Mouse (Mus musculus): ENCODE results near the gene Gm20479. TPM values are rescaled to one million over a fixed set of nuclear protein-coding genes. Genes with fewer than 3 reads are reported as not detected.

Gene Gm20479
- polyA plus RNA-seq, 1 experiment from 2014 or later, result not detected

DNA sequence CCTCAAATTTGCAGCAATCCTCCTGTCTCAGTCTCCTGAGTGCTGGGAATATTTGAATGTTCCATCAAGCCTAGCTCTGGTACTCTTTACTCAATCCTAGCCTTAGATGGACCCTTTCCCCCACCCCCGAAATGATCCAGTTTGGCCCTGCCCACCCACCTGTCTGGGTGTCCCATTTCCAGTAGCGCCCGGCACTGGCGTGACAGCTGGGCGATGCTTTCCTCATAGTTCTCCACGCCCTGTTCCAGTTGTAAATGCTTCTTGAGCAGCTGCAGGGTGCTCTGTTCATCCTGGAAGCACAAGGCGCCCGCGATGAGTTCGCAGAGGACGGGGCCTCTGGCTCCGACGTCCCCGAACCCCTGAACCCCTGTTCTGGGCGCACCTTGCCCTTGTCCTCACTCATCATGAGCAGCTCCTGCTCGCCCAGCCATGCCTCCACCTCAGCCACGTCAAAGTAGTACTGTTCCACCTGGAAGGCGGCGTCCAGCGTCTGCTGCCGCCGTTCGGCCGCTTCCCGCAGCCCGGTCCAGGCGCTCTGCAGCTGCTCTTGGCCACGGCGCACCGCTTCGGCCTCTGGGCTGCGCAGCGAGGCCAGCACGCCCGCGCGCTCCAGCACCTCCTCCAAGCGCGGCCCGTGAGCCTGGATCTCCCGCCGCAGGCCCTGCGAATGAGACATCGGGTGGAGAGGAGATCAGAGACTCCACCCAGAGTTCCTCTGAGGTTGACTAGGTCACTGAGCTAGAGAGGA is 14.7 kb upstream of the Gm20479 start:
- Histone ChIP-seq H3K4me1 (ENCODE audit: control insufficient read depth, insufficient read depth, low read length) (peaks cover 10% of the 10 kb centered on the region), H3K4me2 (ENCODE audit: low read depth, low read length) (peak overlapping the region; percentile 43), H3K27ac (ENCODE audit: low read length) (no peak overlapping the region), H3K9ac (ENCODE audit: low read depth, low read length) (0 out of 2 replicates have a peak overlapping the region, but pooled peaks have one; percentile 44), H3K9me3 (ENCODE audit: control insufficient read depth, low read length) (peaks cover 7% of the 10 kb centered on the region), H3K27me3 (replicated peaks; ENCODE audit: control insufficient read depth, insufficient read depth, low read length) (peaks cover 82% of the 10 kb centered on the region), H3K4me3 (ENCODE audit: low read length) (peak overlapping the region; percentile 31), H3K36me3 (ENCODE audit: control insufficient read depth, insufficient read depth, low read length) (no peaks in the 10 kb centered on the region)
- 7% methylated on average over 44 of the region's 44 CpGs for WGBS
- no peak for ATAC-seq

- Histone ChIP-seq H3K27me3 (replicated peaks; ENCODE audit: control insufficient read depth, insufficient read depth, low read length) (peaks cover 92% of the 10 kb centered on the region), H3K4me1 (ENCODE audit: control insufficient read depth, insufficient read depth, low read length) (peaks cover 10% of the 10 kb centered on the region), H3K4me3 (ENCODE audit: low read length) (no peak overlapping the region), H3K27ac (ENCODE audit: low read length) (no peak overlapping the region), H3K9ac (ENCODE audit: low read depth, low read length) (no peak overlapping the region), H3K9me3 (ENCODE audit: control insufficient read depth, low read length) (peaks cover 4% of the 10 kb centered on the region), H3K4me2 (ENCODE audit: low read depth, low read length) (no peak overlapping the region), H3K36me3 (ENCODE audit: control insufficient read depth, insufficient read depth, low read length) (no peaks in the 10 kb centered on the region)
- ATAC-seq, result no peak
- WGBS, result 83% methylated on average over 19 of the region's 19 CpGs
Measured at GRCm38 (mm10) chr7:27369111-27369510, 11.9 kb upstream of the Gm20479 start.

- Histone ChIP-seq H3K36me3 (ENCODE audit: control insufficient read depth, insufficient read depth, low read length) (no peaks in the 10 kb centered on the region), H3K4me2 (ENCODE audit: low read depth, low read length) (peak overlapping the region; percentile 35), H3K27ac (ENCODE audit: low read length) (no peak overlapping the region), H3K4me1 (ENCODE audit: control insufficient read depth, insufficient read depth, low read length) (peaks cover 14% of the 10 kb centered on the region), H3K9ac (ENCODE audit: low read depth, low read length) (no peak overlapping the region), H3K27me3 (replicated peaks; ENCODE audit: control insufficient read depth, insufficient read depth, low read length) (peaks cover 91% of the 10 kb centered on the region), H3K9me3 (ENCODE audit: control insufficient read depth, low read length) (peaks cover 4% of the 10 kb centered on the region), H3K4me3 (ENCODE audit: low read length) (peak overlapping the region; percentile 24)
- 0 out of 2 replicates have a peak, but pooled peaks have one; percentile 20 for ATAC-seq
- WGBS, result 14% methylated on average over 11 of the region's 11 CpGs
Measured at GRCm38 (mm10) chr7:27367976-27368375, 10.8 kb upstream of the Gm20479 start.

- 34% methylated on average over 21 of the region's 21 CpGs for WGBS
- peaks cover 79% of the 10 kb centered on the region for H3K27me3 ChIP-seq (replicated peaks; ENCODE audit: control insufficient read depth, insufficient read depth, low read length)
- peaks cover 4% of the 10 kb centered on the region for H3K9me3 ChIP-seq (ENCODE audit: control insufficient read depth, low read length)
- no peak overlapping the region for H3K4me2 ChIP-seq (ENCODE audit: low read depth, low read length)
- H3K27ac ChIP-seq (ENCODE audit: low read length), result no peak overlapping the region
- no peak for ATAC-seq
- H3K36me3 ChIP-seq (ENCODE audit: control insufficient read depth, insufficient read depth, low read length), result no peaks in the 10 kb centered on the region
- no peak overlapping the region for H3K9ac ChIP-seq (ENCODE audit: low read depth, low read length)
- no peak overlapping the region for H3K4me3 ChIP-seq (ENCODE audit: low read length)
- H3K4me1 ChIP-seq (ENCODE audit: control insufficient read depth, insufficient read depth, low read length), result peaks cover 8% of the 10 kb centered on the region
Measured at GRCm38 (mm10) chr7:27366082-27366844, 9.0 kb upstream of the Gm20479 start.

DNA sequence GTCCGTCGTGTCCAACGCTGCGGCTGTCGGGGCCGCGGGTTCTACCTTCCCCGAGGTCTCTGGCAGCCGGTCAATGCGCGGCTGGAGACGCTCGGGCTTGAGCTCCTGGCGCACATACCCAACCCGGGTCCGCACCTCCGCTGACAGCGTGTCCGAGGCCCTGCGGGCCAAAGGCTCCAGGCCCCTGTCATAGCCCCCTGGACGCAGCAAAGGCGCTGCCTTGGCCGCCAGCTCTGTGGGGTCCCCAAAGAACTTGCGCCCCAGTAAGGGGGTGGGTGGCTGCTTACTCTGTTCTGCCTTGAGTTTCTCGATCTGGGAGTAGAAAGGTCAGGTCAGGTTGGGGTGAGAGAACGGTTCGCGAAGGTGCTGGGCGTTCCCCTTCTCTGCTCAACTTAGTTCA is 7.2 kb upstream of the Gm20479 start:
- H3K27me3 ChIP-seq (replicated peaks; ENCODE audit: control insufficient read depth, insufficient read depth, low read length), result peaks cover 63% of the 10 kb centered on the region
- H3K27ac ChIP-seq (ENCODE audit: low read length), result no peak overlapping the region
- WGBS, result 5% methylated on average over 29 of the region's 29 CpGs
- H3K4me1 ChIP-seq (ENCODE audit: control insufficient read depth, insufficient read depth, low read length), result peaks cover 13% of the 10 kb centered on the region
- ATAC-seq, result no peak
- H3K4me3 ChIP-seq (ENCODE audit: low read length), result peak overlapping the region; percentile 9; the same call in 1 of the 2 replicates
- no peaks in the 10 kb centered on the region for H3K9me3 ChIP-seq (ENCODE audit: control insufficient read depth, low read length)
- no peak overlapping the region for H3K9ac ChIP-seq (ENCODE audit: low read depth, low read length)
- no peaks in the 10 kb centered on the region for H3K36me3 ChIP-seq (ENCODE audit: control insufficient read depth, insufficient read depth, low read length)
- no peak overlapping the region for H3K4me2 ChIP-seq (ENCODE audit: low read depth, low read length)

- no peak overlapping the region for H3K27ac ChIP-seq (ENCODE audit: low read length)
- H3K9me3 ChIP-seq (ENCODE audit: control insufficient read depth, low read length), result no peaks in the 10 kb centered on the region
- H3K27me3 ChIP-seq (replicated peaks; ENCODE audit: control insufficient read depth, insufficient read depth, low read length), result peaks cover 37% of the 10 kb centered on the region
- under 1% methylated on average over 44 of the region's 52 CpGs for WGBS
- H3K9ac ChIP-seq (ENCODE audit: low read depth, low read length), result peak overlapping the region; percentile 74
- H3K4me1 ChIP-seq (ENCODE audit: control insufficient read depth, insufficient read depth, low read length), result peaks cover 19% of the 10 kb centered on the region; the same call in 1 of the 2 replicates
- H3K4me3 ChIP-seq (ENCODE audit: low read length), result peak overlapping the region; percentile 55
- H3K36me3 ChIP-seq (ENCODE audit: control insufficient read depth, insufficient read depth, low read length), result no peaks in the 10 kb centered on the region
- peak; percentile 94 for ATAC-seq
- H3K4me2 ChIP-seq (ENCODE audit: low read depth, low read length), result peak overlapping the region; percentile 93
Measured at GRCm38 (mm10) chr7:27361283-27361946, 4.2 kb upstream of the Gm20479 start.

GRCm38 (mm10) chr7:27360749-27361148 is 3.5 kb upstream of the Gm20479 start:
- peaks cover 22% of the 10 kb centered on the region; the same call in 1 of the 2 replicates for H3K4me1 ChIP-seq (ENCODE audit: control insufficient read depth, insufficient read depth, low read length)
- no peaks in the 10 kb centered on the region for H3K9me3 ChIP-seq (ENCODE audit: control insufficient read depth, low read length)
- H3K27ac ChIP-seq (ENCODE audit: low read length), result no peak overlapping the region
- H3K9ac ChIP-seq (ENCODE audit: low read depth, low read length), result no peak overlapping the region
- H3K4me2 ChIP-seq (ENCODE audit: low read depth, low read length), result peak overlapping the region; percentile 93
- H3K27me3 ChIP-seq (replicated peaks; ENCODE audit: control insufficient read depth, insufficient read depth, low read length), result peaks cover 30% of the 10 kb centered on the region
- no peaks in the 10 kb centered on the region for H3K36me3 ChIP-seq (ENCODE audit: control insufficient read depth, insufficient read depth, low read length)
- ATAC-seq, result no peak
- WGBS, result 55% methylated on average over 6 of the region's 6 CpGs
- H3K4me3 ChIP-seq (ENCODE audit: low read length), result no peak overlapping the region

DNA sequence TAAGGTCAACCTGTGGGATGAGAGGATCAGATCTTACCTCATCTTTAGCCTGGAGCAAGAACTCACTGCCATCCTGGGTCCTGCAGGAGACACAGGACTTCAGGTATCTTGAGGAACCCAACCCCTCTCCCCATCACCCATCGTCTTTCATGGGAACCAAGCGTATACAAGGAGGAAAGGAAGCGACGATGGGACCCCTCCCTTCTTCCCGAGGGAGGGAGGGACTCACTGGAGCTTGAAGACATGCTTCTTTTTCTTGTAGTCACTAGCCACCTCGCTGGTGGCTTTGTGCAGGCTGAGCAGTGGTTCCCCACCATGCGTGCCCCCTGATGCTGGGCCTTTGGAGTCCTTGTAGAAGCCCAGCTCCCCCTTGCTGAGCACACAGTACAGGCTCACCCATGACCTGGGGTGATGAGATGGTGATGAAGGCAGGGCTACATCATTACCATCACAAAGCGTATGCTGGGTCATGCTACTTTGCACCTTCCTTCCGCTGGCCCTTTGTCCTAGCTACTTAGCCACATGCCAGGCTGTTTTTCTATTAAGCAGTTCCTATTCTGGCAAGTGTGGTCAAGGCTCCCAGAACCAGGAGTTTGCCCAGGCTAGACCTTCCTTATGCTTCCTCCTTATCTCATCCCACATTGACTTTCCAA is 2.6 kb upstream of the Gm20479 start:
- H3K9me3 ChIP-seq (ENCODE audit: control insufficient read depth, low read length), result no peaks in the 10 kb centered on the region
- WGBS, result 88% methylated on average over 9 of the region's 9 CpGs
- no peak overlapping the region for H3K9ac ChIP-seq (ENCODE audit: low read depth, low read length)
- ATAC-seq, result no peak
- no peak overlapping the region for H3K4me2 ChIP-seq (ENCODE audit: low read depth, low read length)
- peaks cover 28% of the 10 kb centered on the region; the same call in 1 of the 2 replicates for H3K4me1 ChIP-seq (ENCODE audit: control insufficient read depth, insufficient read depth, low read length)
- H3K36me3 ChIP-seq (ENCODE audit: control insufficient read depth, insufficient read depth, low read length), result no peaks in the 10 kb centered on the region
- peaks cover 21% of the 10 kb centered on the region for H3K27me3 ChIP-seq (replicated peaks; ENCODE audit: control insufficient read depth, insufficient read depth, low read length)
- no peak overlapping the region for H3K4me3 ChIP-seq (ENCODE audit: low read length)
- no peak overlapping the region for H3K27ac ChIP-seq (ENCODE audit: low read length)

DNA sequence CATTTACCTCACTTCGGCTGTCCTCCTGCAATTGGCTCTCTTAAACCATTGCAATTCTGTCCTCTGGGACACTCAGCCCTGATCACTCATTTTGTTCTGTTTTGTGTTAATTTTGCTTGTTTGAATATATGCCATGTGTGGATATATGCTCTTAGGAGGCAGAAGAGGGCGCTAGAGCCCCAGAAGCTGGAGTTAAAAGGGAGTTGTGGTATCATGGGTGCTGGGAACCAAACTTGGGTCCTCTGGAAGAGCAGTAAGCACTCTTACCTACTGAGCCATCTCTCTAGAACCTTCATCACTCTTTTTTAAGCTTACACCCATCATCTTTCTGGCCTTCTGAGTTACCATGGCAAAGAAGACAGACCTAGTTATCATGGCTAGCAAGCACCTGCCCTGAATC is 1.9 kb upstream of the Gm20479 start:
- ATAC-seq, result no peak
- H3K4me2 ChIP-seq (ENCODE audit: low read depth, low read length), result no peak overlapping the region
- H3K27ac ChIP-seq (ENCODE audit: low read length), result no peak overlapping the region
- peaks cover 32% of the 10 kb centered on the region for H3K4me1 ChIP-seq (ENCODE audit: control insufficient read depth, insufficient read depth, low read length)
- no peaks in the 10 kb centered on the region for H3K36me3 ChIP-seq (ENCODE audit: control insufficient read depth, insufficient read depth, low read length)
- peaks cover 14% of the 10 kb centered on the region for H3K27me3 ChIP-seq (replicated peaks; ENCODE audit: control insufficient read depth, insufficient read depth, low read length)
- no peak overlapping the region for H3K9ac ChIP-seq (ENCODE audit: low read depth, low read length)
- WGBS, result 60% methylated on average over 2 of the region's 2 CpGs
- no peak overlapping the region for H3K4me3 ChIP-seq (ENCODE audit: low read length)
- H3K9me3 ChIP-seq (ENCODE audit: control insufficient read depth, low read length), result no peaks in the 10 kb centered on the region

Measured in intestine, embryonic 16.5 days (tissue).